28 mouse cellular contexts compared by ENCODE assay signal in the genomic region with DNA sequence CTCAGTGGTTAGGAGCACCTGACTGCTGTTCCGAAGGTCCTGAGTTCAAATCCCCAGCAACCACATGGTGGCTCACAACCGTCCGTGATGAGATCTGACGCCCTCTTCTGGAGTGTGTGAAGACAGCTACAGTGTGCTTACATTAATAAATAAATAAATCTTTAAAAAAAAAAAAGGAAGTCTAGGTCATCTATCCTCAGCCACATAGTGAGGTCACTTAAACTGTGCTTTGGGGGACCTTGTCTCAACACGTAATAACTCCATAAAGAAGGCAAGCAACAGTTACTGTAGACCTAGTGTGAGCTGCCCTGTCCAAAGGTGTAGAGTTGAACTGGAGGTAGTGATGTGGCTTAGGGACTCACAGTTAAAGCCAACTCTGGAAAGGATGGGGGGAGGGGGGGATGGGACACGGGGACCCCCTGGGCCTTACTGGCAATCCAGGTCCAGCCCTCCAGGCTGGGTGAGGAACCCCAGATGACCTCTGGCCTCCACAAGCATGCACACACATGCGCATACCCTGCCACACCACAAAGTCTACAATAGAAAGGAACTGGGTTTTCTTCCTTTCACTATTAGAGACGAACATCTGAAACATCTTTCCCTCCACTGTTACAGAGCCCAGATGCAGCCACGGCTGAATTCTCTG. TPM values are rescaled to one million over a fixed set of nuclear protein-coding genes. Genes with fewer than 3 reads are reported as not detected.
DNase-seq lines count a peak whose midpoint lies in the region; ATAC-seq lines count a peak whose summit lies in the region.
"Had no signal": no experiment of that assay in that cellular context is flagged by ENCODE, and none has a peak within 500 bp of the region (broad histone marks: within the 10 kb centered on the region; RNA-seq: fewer than 3 reads in every experiment).

No protein-coding gene starts in this region.

- ATAC-seq in heart, embryonic 13.5 days (ENCODE audit: extremely low read depth, insufficient number of reproducible peaks, low FRiP score, low TSS enrichment), result no peak
- ATAC-seq in limb, embryonic 13.5 days (ENCODE audit: low FRiP score, low read depth), result no peak
- ATAC-seq in megakaryocyte-erythroid progenitor cell, adult 5-6 weeks (replicated peaks; ENCODE audit: low FRiP score, low TSS enrichment, poor library complexity, severe bottlenecking), result no peak
- ATAC-seq: intestine, embryonic 16.5 days; liver, embryonic 12.5 days; lung, postnatal 0 days had no signal

- no peaks in the 10 kb centered on the region for H3K36me3 ChIP-seq in heart, embryonic 13.5 days
- no peaks in the 10 kb centered on the region for H3K36me3 ChIP-seq in limb, embryonic 13.5 days
- no peaks in the 10 kb centered on the region for H3K36me3 ChIP-seq in limb, embryonic 10.5 days
- H3K36me3 ChIP-seq: heart, embryonic 10.5 days; hindbrain, embryonic 15.5 days; limb, embryonic 12.5 days; liver, embryonic 12.5 days had no signal

- 68% methylated on average over 9 of the region's 9 CpGs for WGBS in heart, embryonic 13.5 days
- 71% methylated on average over 9 of the region's 9 CpGs for WGBS in limb, embryonic 13.5 days
- 85% methylated on average over 9 of the region's 9 CpGs for WGBS in limb, embryonic 10.5 days

- H3K4me3 ChIP-seq in heart, embryonic 13.5 days, result no peak overlapping the region
- H3K4me3 ChIP-seq in limb, embryonic 13.5 days, result no peak overlapping the region
- no peak overlapping the region for H3K4me3 ChIP-seq in limb, embryonic 10.5 days
- H3K4me3 ChIP-seq: erythroblast, embryonic 14.5 days; heart, embryonic 10.5 days; hindbrain, embryonic 15.5 days; limb, embryonic 12.5 days; liver, embryonic 12.5 days had no signal

- intact Hi-C loops in heart, postnatal 36 days (cut with DNase I), result loop anchor here (2.0 kb wide), 1 partner anchor 249 kb away; no protein-coding TSS in a partner anchor

- 0 out of 2 replicates have a peak overlapping the region, but pooled peaks have one; percentile 14 for H3K9ac ChIP-seq in heart, embryonic 13.5 days
- H3K9ac ChIP-seq in limb, embryonic 13.5 days, result peak overlapping the region; percentile 43; the same call in 1 of the 2 replicates
- H3K9ac ChIP-seq: hindbrain, embryonic 15.5 days; limb, embryonic 12.5 days; liver, embryonic 12.5 days had no signal

- no peak overlapping the region for H3K4me2 ChIP-seq in heart, embryonic 13.5 days
- H3K4me2 ChIP-seq in limb, embryonic 13.5 days (replicated peaks), result no peak overlapping the region
- H3K4me2 ChIP-seq: hindbrain, embryonic 15.5 days; limb, embryonic 12.5 days; liver, embryonic 12.5 days had no signal

- 0 out of 2 replicates have a peak, but pooled peaks cover 3% of the 10 kb centered on the region for H3K27me3 ChIP-seq in heart, embryonic 13.5 days (replicated peaks)
- no peaks in the 10 kb centered on the region for H3K27me3 ChIP-seq in limb, embryonic 13.5 days
- no peaks in the 10 kb centered on the region for H3K27me3 ChIP-seq in limb, embryonic 10.5 days (ENCODE audit: low read depth, poor library complexity, severe bottlenecking)
- H3K27me3 ChIP-seq: hindbrain, embryonic 15.5 days; limb, embryonic 12.5 days; liver, embryonic 12.5 days had no signal

- DNase-seq in heart, postnatal 36 days, result no peak
- DNase-seq in limb, embryonic 10.5 days (ENCODE audit: low spot score), result no peak
- peak; percentile 54 for DNase-seq in ES-CJ7 (ENCODE audit: low read depth, low spot score)
- no peak for DNase-seq in c-Kit-positive CD71-positive TER-119-positive erythroid progenitor cells, embryonic 14.5 days (ENCODE audit: low spot score)
- DNase-seq: adrenal gland, postnatal 36 days; B cell, adult 2 months; cerebellum, adult 11 months; cerebellum, adult 9-11 months; embryo, embryonic 11 days; gastrocnemius, postnatal 14 days; heart, adult 11 months; heart, postnatal 4 days; kidney, adult 9 months; kidney, postnatal 14 days; lung, adult 18-20 months; midbrain, embryonic 14.5 days; thymus, adult 2 months had no signal

- no peaks in the 10 kb centered on the region for H3K4me1 ChIP-seq in heart, embryonic 13.5 days
- H3K4me1 ChIP-seq in limb, embryonic 13.5 days, result no peaks in the 10 kb centered on the region
- H3K4me1 ChIP-seq in limb, embryonic 10.5 days, result no peaks in the 10 kb centered on the region
- H3K4me1 ChIP-seq: hindbrain, embryonic 15.5 days; limb, embryonic 12.5 days; liver, embryonic 12.5 days had no signal

- no peaks in the 10 kb centered on the region for H3K9me3 ChIP-seq in heart, embryonic 13.5 days
- H3K9me3 ChIP-seq in limb, embryonic 13.5 days, result no peaks in the 10 kb centered on the region
- H3K9me3 ChIP-seq in limb, embryonic 10.5 days (replicated peaks), result no peaks in the 10 kb centered on the region
- H3K9me3 ChIP-seq: heart, embryonic 10.5 days; hindbrain, embryonic 15.5 days; limb, embryonic 12.5 days; liver, embryonic 12.5 days had no signal

- H3K27ac ChIP-seq in heart, embryonic 13.5 days (replicated peaks), result no peak overlapping the region
- no peak overlapping the region for H3K27ac ChIP-seq in limb, embryonic 13.5 days
- H3K27ac ChIP-seq in limb, embryonic 10.5 days, result no peak overlapping the region
- H3K27ac ChIP-seq: heart, embryonic 10.5 days; hindbrain, embryonic 15.5 days; limb, embryonic 12.5 days; liver, embryonic 12.5 days; macrophage had no signal

RNA-seq across cellular contexts. Expression of gene Scyl1, which starts 6.3 kb away (rescaled TPM):
- polyA plus RNA-seq in heart, embryonic 13.5 days (2015; fragmentation: Nextera tagmentation; extraction: Ambion mirVana), result 55.8 and 59.6 TPM in 2 replicates
- 10 to 100 TPM; 69.0 to 72.9 TPM for total RNA-seq in heart, postnatal 36 days (2021)
- 76.9 and 82.7 TPM in 2 replicates for polyA plus RNA-seq in limb, embryonic 13.5 days (2015; fragmentation: Nextera tagmentation; extraction: Ambion mirVana)
- polyA plus RNA-seq in limb, embryonic 10.5 days (2016; fragmentation: Nextera tagmentation; extraction: Ambion mirVana), result 71.6 and 78.5 TPM in 2 replicates
- 28.7 and 43.4 TPM in 2 replicates for total RNA-seq in megakaryocyte-erythroid progenitor cell, adult 5-6 weeks (2014; fragmentation: Nextera tagmentation)
- 20.2 and 23.1 TPM in 2 replicates for total RNA-seq in megakaryocyte-erythroid progenitor cell, adult 5-6 weeks (2017)

RNA-seq across cellular contexts. Expression of gene Ltbp3, which starts 36.8 kb away (rescaled TPM):
- 22.5 and 24.7 TPM in 2 replicates for polyA plus RNA-seq in heart, embryonic 13.5 days (2015; fragmentation: Nextera tagmentation; extraction: Ambion mirVana)
- 10 to 100 TPM; 36.5 to 42.2 TPM for total RNA-seq in heart, postnatal 36 days (2021)
- 41.1 and 48.9 TPM in 2 replicates for polyA plus RNA-seq in limb, embryonic 13.5 days (2015; fragmentation: Nextera tagmentation; extraction: Ambion mirVana)
- 2.2 and 3.4 TPM in 2 replicates for polyA plus RNA-seq in limb, embryonic 10.5 days (2016; fragmentation: Nextera tagmentation; extraction: Ambion mirVana)
- 3.5 and 4.4 TPM in 2 replicates for total RNA-seq in megakaryocyte-erythroid progenitor cell, adult 5-6 weeks (2014; fragmentation: Nextera tagmentation)
- 3.4 TPM in 2 replicates for total RNA-seq in megakaryocyte-erythroid progenitor cell, adult 5-6 weeks (2017)

RNA-seq across cellular contexts. Expression of gene Fam89b, which starts 48.1 kb away (rescaled TPM):
- 79.7 and 82.6 TPM in 2 replicates for polyA plus RNA-seq in heart, embryonic 13.5 days (2015; fragmentation: Nextera tagmentation; extraction: Ambion mirVana)
- total RNA-seq in heart, postnatal 36 days (2021), result 10 to 100 TPM; 29.3 to 32.6 TPM
- polyA plus RNA-seq in limb, embryonic 13.5 days (2015; fragmentation: Nextera tagmentation; extraction: Ambion mirVana), result 128 and 141 TPM in 2 replicates
- 158 TPM in 2 replicates for polyA plus RNA-seq in limb, embryonic 10.5 days (2016; fragmentation: Nextera tagmentation; extraction: Ambion mirVana)
- 34.3 and 35.1 TPM in 2 replicates for total RNA-seq in megakaryocyte-erythroid progenitor cell, adult 5-6 weeks (2014; fragmentation: Nextera tagmentation)
- total RNA-seq in megakaryocyte-erythroid progenitor cell, adult 5-6 weeks (2017), result 12.5 and 13.3 TPM in 2 replicates

RNA-seq across cellular contexts. Expression of gene Ehbp1l1, which starts 51.4 kb away (rescaled TPM):
- 85.9 and 96.8 TPM in 2 replicates for polyA plus RNA-seq in heart, embryonic 13.5 days (2015; fragmentation: Nextera tagmentation; extraction: Ambion mirVana)
- total RNA-seq in heart, postnatal 36 days (2021), result 100 to 1,000 TPM; 135 to 136 TPM
- 20.4 and 21.2 TPM in 2 replicates for polyA plus RNA-seq in limb, embryonic 13.5 days (2015; fragmentation: Nextera tagmentation; extraction: Ambion mirVana)
- polyA plus RNA-seq in limb, embryonic 10.5 days (2016; fragmentation: Nextera tagmentation; extraction: Ambion mirVana), result 8.4 and 9.2 TPM in 2 replicates
- 43.9 and 46.1 TPM in 2 replicates for total RNA-seq in megakaryocyte-erythroid progenitor cell, adult 5-6 weeks (2014; fragmentation: Nextera tagmentation)
- 42.4 and 43.6 TPM in 2 replicates for total RNA-seq in megakaryocyte-erythroid progenitor cell, adult 5-6 weeks (2017)
